Mouse (Mus musculus): Measurements from ENCODE around the gene Gm4981. TPM values are rescaled to one million over a fixed set of nuclear protein-coding genes. Genes with fewer than 3 reads are reported as not detected.

Gene Gm4981
- polyA plus RNA-seq, 1 experiment from 2014 or later = not detected

DNA sequence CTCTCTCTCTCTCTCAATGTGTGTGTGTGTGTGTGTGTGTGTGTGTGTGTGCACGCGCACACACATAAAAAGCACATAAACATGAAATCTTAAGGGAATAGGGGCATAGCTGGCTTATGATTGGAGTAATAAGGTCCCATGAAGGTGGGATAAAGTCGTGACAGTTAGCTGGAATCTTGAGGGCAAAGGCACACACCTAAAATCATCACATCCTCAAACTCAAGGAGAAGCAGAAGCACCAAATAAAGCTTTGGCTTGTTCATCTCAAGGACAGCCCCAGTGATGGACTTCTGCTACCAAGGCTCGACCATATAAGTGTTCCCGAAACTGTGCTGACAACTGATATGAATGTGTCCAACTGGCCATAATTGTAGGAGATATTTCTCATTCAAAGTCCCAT lies 21.6 kb downstream of the Gm4981 start:
- Histone ChIP-seq H3K4me1 (no peaks in the 10 kb centered on the region), H3K36me3 (no peaks in the 10 kb centered on the region), H3K27me3 (ENCODE audit: low read depth, poor library complexity, severe bottlenecking) (no peaks in the 10 kb centered on the region), H3K27ac (replicated peaks) (no peak overlapping the region), H3K4me3 (no peak overlapping the region), H3K9me3 (replicated peaks) (peaks cover 7% of the 10 kb centered on the region; the same call in 1 of the 2 replicates)
- no peak for DNase-seq (ENCODE audit: low spot score)
- WGBS = 74% methylated on average over 5 of the region's 5 CpGs

DNA sequence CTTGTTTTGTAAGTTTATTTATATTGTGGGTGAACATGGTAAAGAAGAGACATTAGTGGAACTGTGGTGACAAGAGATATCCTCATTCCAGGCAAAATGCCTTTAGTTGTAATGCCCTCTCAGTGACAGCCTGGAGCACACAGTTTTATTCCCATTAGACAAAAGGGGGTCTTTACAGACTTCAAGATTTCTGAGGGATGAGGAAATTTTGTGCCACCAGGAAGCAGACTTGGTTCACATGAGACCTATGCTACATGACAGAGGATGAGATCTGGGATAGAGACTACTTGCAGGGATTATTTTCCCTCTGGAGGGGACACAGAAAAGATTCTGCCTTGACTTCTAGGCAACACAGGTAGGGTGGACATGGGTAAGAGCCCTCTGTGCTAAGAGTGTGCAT lies 22.0 kb downstream of the Gm4981 start:
- Histone ChIP-seq H3K4me1 (no peaks in the 10 kb centered on the region), H3K27me3 (ENCODE audit: low read depth, poor library complexity, severe bottlenecking) (no peaks in the 10 kb centered on the region), H3K4me3 (no peak overlapping the region), H3K27ac (replicated peaks) (no peak overlapping the region), H3K9me3 (replicated peaks) (peaks cover 10% of the 10 kb centered on the region; the same call in 1 of the 2 replicates), H3K36me3 (no peaks in the 10 kb centered on the region)
- DNase-seq (ENCODE audit: low spot score) = no peak

DNA sequence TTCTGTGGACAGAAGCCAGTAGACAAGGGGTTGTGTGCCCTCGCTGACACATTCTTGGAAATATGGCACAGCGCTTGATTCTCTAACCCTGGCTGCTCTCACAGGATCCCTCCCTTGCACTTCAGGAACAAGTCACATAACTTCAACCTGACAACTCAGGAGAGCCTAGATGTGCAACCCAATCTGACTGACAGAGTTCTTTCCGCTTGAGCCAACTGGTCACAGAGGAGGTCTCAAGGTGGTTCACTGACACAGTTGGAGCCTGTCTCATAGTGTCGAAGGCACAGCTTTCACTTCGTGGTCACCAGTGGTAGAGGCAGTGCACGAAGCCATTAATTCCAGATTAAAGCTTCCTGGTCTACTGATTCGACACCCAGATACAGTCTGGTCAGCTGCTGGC lies 24.3 kb downstream of the Gm4981 start:
- DNase-seq (ENCODE audit: low spot score) = no peak
- Histone ChIP-seq H3K4me1 (no peaks in the 10 kb centered on the region), H3K27me3 (ENCODE audit: low read depth, poor library complexity, severe bottlenecking) (no peaks in the 10 kb centered on the region), H3K9me3 (replicated peaks) (peaks cover 15% of the 10 kb centered on the region; the same call in 1 of the 2 replicates), H3K4me3 (no peak overlapping the region), H3K36me3 (no peaks in the 10 kb centered on the region), H3K27ac (replicated peaks) (no peak overlapping the region)
- WGBS = 76% methylated on average over 7 of the region's 7 CpGs

DNA sequence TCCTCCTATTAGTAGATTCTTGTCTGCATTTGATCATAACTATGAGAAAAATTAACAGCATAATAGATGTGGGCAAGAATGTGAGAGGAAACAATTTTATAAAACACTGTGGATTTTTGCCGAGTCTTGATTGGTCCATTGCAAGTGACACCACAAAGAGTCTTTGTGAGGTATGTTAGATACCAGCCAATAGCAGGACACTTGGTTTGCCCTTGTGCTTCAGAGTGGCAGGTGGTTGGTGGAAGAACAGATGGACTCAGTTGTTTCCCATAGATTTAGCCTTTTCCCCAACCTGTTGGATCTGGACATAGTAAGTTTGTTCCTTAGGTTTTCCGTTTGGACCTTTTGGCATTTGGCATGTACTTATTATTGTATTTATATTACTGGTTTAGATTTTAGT lies 25.3 kb downstream of the Gm4981 start:
- Histone ChIP-seq H3K4me1 (no peaks in the 10 kb centered on the region), H3K27ac (replicated peaks) (no peak overlapping the region), H3K9me3 (replicated peaks) (peaks cover 22% of the 10 kb centered on the region), H3K4me3 (no peak overlapping the region), H3K36me3 (no peaks in the 10 kb centered on the region), H3K27me3 (ENCODE audit: low read depth, poor library complexity, severe bottlenecking) (no peaks in the 10 kb centered on the region)
- WGBS = 91% methylated on average over 2 of the region's 2 CpGs
- DNase-seq (ENCODE audit: low spot score) = no peak

DNA sequence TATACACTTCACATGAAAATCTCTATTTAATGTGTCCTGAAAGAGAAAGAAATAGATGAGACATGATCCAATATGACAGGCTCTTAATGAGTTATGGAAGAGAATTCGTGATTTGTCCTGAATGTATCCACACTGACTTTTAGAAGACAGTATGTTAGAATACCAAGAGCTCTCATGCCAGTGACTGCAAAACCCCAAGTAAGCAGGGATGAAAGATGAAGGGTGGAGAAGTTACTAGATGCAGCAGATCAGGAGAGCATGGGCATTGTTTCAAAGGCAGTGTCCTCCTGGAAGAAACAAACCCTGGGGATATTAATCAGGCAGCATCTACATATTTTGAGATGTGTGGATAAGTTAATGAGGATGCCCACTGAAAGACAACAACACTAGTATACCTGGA lies 26.0 kb downstream of the Gm4981 start:
- H3K4me1 ChIP-seq = no peaks in the 10 kb centered on the region
- H3K27ac ChIP-seq (replicated peaks) = no peak overlapping the region
- H3K9me3 ChIP-seq (replicated peaks) = peaks cover 27% of the 10 kb centered on the region
- H3K36me3 ChIP-seq = no peaks in the 10 kb centered on the region
- no peaks in the 10 kb centered on the region for H3K27me3 ChIP-seq (ENCODE audit: low read depth, poor library complexity, severe bottlenecking)
- DNase-seq (ENCODE audit: low spot score) = no peak
- H3K4me3 ChIP-seq = no peak overlapping the region
- WGBS = 67% methylated on average over 1 of the region's 1 CpGs

DNA sequence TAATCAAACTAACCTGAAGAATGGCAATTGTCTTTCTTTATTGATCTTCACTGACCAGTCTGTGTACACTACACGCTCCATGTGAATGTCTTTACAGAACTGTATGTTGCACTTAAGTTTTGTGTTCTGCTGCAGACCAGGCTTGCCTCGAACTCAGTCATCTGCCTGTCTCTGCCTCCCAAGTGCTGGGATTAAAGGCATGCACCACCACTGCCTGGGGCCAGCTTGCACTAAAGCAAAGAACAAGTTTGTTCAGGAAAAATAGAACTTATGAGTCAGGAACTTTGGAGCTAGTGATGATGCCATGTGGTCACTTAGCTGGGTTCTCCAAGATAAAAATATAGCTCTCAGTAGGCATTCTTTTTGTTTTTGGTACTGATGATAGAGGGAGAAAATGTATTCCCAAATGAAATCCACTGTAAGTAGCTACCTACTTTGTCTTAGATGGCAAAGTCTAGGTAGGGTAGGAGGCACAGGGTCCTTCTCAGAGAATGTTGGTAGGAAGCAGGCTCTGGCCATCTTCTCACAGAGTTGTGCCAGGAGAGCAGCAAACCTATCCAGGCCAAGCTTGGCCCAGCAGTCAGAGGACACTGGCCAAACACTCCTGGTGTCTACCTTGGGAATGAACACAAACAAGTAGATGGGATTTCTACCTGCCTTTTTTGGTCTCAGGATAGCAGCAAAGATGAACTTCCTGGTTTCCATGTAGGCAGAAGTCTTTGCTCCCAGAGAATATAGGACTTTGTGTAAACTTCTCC lies 26.6 kb downstream of the Gm4981 start:
- Histone ChIP-seq H3K4me3 (no peak overlapping the region), H3K9me3 (replicated peaks) (peaks cover 27% of the 10 kb centered on the region), H3K27me3 (ENCODE audit: low read depth, poor library complexity, severe bottlenecking) (no peaks in the 10 kb centered on the region), H3K27ac (replicated peaks) (no peak overlapping the region), H3K36me3 (no peaks in the 10 kb centered on the region), H3K4me1 (no peaks in the 10 kb centered on the region)
- WGBS = 82% methylated on average over 2 of the region's 2 CpGs
- no peak for DNase-seq (ENCODE audit: low spot score)

DNA sequence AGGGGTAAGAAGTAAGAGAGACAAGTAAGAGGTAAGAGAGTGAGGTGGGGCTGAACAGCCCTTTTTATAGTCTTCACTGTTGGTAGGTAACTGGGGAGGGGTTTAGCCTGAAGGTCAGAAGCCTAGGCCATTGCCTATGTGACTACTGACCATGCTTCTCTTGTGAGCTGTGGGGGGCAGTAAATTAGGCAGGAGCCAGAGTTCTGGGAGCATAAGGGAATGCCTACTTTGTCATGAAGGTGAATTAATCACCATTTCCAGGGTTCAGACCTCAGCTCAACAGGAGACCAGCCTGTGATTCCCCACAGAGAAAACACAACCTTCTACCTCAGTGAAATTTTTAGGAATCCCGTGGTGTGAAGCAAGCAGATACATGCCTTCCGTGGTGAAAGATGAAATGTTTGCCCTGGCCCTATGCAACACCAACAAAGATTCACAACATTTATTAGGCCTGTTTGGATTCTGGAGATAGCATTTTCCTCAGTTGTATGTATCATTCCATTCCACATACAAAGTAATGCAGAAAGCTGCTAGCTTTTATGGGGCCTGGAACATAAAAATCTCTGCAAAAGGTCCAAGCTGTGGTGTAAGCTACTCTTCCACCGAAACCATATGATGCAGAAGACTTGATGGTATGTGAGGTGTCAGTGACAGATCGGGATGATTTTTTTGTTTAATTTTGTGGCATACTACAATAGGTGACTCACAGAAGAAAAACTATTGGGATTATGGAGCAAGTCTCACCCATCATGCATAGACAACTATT lies 29.7 kb downstream of the Gm4981 start:
- H3K4me3 ChIP-seq = no peak overlapping the region
- no peaks in the 10 kb centered on the region for H3K4me1 ChIP-seq
- H3K9me3 ChIP-seq (replicated peaks) = peaks cover 21% of the 10 kb centered on the region
- no peaks in the 10 kb centered on the region for H3K36me3 ChIP-seq
- WGBS = 85% methylated on average over 4 of the region's 4 CpGs
- no peak overlapping the region for H3K27ac ChIP-seq (replicated peaks)
- DNase-seq (ENCODE audit: low spot score) = no peak
- H3K27me3 ChIP-seq (ENCODE audit: low read depth, poor library complexity, severe bottlenecking) = no peaks in the 10 kb centered on the region

DNA sequence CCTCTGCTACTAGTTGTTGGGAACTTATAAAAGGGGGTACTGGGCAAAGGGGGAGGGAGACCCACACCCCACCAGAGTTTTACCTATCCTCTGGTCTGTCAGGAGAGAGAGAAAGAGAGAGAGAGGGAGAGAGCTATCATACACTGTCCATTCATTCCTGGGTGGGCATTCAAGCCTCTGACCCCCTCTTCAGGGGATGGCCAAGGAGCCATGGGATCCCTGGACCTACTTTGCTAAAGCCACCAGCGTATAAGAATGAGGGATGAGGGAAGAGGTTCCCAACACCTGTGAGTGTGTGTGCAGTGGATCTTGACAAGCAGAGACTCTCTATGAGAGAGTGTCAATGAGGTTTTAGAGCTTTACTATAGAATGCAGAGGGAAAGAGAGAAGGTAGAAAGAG lies 30.5 kb downstream of the Gm4981 start:
- WGBS = 39% methylated on average over 1 of the region's 1 CpGs
- no peaks in the 10 kb centered on the region for H3K27me3 ChIP-seq (ENCODE audit: low read depth, poor library complexity, severe bottlenecking)
- peaks cover 20% of the 10 kb centered on the region for H3K9me3 ChIP-seq (replicated peaks)
- no peak for DNase-seq (ENCODE audit: low spot score)
- H3K4me1 ChIP-seq = no peaks in the 10 kb centered on the region
- no peak overlapping the region for H3K27ac ChIP-seq (replicated peaks)
- no peaks in the 10 kb centered on the region for H3K36me3 ChIP-seq
- H3K4me3 ChIP-seq = no peak overlapping the region

Other genes with a start within 250 kb of the Gm4981 start
- gene AW822073, start 11.8 kb downstream of the Gm4981 start, polyA plus RNA-seq (2016; fragmentation: Nextera tagmentation; extraction: Ambion mirVana) = not detected in 2 replicates
- gene Duxf3, start 4.0 kb downstream of the Gm4981 start, polyA plus RNA-seq (2016; fragmentation: Nextera tagmentation; extraction: Ambion mirVana) = not detected in 2 replicates
- gene Gcc2, start 18.8 kb upstream of the Gm4981 start, polyA plus RNA-seq (2016; fragmentation: Nextera tagmentation; extraction: Ambion mirVana) = 40.1 and 49.2 TPM in 2 replicates
- gene Lims1, start 86.8 kb upstream of the Gm4981 start, polyA plus RNA-seq (2016; fragmentation: Nextera tagmentation; extraction: Ambion mirVana) = 109 and 111 TPM in 2 replicates
- gene Ranbp2, start 210.2 kb upstream of the Gm4981 start, polyA plus RNA-seq (2016; fragmentation: Nextera tagmentation; extraction: Ambion mirVana) = 23.9 and 27.2 TPM in 2 replicates